Mouse (Mus musculus): Measurements from ENCODE around the gene Usp49. TPM values are rescaled to one million over a fixed set of nuclear protein-coding genes. Genes with fewer than 3 reads are reported as not detected.
A peak's percentile ranks its signal among the peaks of the same experiment; 100 is the strongest.
"Not testable (repeated sequence)": the region's sequence is repeated elsewhere in the genome, so short reads cannot be mapped to it uniquely, and the experiment has no call there.

Gene Usp49
- 10 to 100 TPM in 1 of 2 experiments, 1 to 10 TPM in 1; 9.9 to 11.6 TPM for total RNA-seq (2021)

- intact Hi-C loops (cut with DNase I) = no loop called here
- DNase-seq (ENCODE audit: low spot score in 2 of 2) = no peak
Observed at GRCm38 (mm10) chr17:47630678-47631065, at the start of gene Usp49. Gene Usp49 (plus strand): TSS chr17:47630690.

- DNase-seq (ENCODE audit: low spot score in 2 of 2) = no peak
- intact Hi-C loops (cut with DNase I) = no loop called here
Observed at GRCm38 (mm10) chr17:47580962-47581361, 49.5 kb upstream of the Usp49 start.

- intact Hi-C loops (cut with DNase I) = no loop called here
- no peak for DNase-seq (ENCODE audit: low spot score in 2 of 2)
Observed at GRCm38 (mm10) chr17:47588517-47588916, 42.0 kb upstream of the Usp49 start.

- no peak for DNase-seq (ENCODE audit: low spot score in 2 of 2)
- intact Hi-C loops (cut with DNase I) = no loop called here
Observed at GRCm38 (mm10) chr17:47591073-47591472, 39.4 kb upstream of the Usp49 start.

DNA sequence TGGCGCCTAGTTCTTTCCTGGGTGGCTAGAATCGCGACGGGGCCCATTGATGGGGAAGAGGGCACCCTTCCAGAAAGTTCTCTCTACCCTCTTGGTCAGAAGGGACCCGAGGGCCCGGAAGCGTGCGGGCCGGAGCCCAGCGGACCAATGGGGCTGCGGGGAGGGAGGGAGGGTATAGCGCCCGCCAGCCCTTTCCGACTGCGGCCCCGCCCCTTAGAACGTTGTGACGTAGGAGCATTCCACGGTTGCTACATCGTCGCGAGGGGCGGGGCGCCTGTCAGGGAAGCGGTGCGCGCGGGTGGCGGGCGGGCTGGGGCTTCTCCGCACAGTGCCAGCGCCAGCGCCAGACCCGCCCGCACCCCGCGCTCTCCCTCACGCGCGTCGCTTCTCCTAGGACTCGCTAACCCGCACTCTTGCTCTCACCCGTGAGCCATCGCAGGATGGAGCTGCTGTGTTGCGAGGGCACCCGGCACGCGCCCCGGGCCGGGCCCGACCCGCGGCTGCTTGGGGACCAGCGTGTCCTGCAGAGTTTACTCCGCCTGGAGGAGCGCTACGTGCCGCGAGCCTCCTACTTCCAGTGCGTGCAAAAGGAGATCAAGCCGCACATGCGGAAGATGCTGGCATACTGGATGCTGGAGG lies 37.2 kb upstream of the Usp49 start:
- intact Hi-C loops (cut with DNase I) = no loop called here

DNA sequence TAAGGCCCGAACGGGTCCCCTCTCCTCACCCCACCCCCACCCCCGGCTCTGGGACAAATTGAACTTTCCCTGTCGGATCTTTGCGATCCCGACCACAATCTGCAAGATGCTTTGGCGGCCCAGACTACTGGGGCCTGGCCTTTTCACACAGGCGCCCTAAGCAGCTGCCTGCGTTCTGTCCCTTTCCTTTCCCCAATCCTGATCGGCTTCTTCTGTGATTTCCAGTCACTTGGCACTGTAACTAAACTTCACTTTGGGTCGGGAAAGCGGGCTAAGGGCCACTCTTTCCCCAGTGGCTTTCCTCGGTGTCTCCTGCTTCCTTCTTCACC lies 36.7 kb upstream of the Usp49 start:
- intact Hi-C loops (cut with DNase I) = loop anchor here (1.0 kb wide), 1 partner anchor 83 kb away; no protein-coding TSS in a partner anchor
- peak in 1 of 2 experiments; percentile 17 for DNase-seq (ENCODE audit: low spot score in 2 of 2)

More for the DNA sequence above, 37.2 kb upstream of the Usp49 start:
- peak; percentile 89 to 92 for DNase-seq (ENCODE audit: low spot score in 2 of 2)

DNA sequence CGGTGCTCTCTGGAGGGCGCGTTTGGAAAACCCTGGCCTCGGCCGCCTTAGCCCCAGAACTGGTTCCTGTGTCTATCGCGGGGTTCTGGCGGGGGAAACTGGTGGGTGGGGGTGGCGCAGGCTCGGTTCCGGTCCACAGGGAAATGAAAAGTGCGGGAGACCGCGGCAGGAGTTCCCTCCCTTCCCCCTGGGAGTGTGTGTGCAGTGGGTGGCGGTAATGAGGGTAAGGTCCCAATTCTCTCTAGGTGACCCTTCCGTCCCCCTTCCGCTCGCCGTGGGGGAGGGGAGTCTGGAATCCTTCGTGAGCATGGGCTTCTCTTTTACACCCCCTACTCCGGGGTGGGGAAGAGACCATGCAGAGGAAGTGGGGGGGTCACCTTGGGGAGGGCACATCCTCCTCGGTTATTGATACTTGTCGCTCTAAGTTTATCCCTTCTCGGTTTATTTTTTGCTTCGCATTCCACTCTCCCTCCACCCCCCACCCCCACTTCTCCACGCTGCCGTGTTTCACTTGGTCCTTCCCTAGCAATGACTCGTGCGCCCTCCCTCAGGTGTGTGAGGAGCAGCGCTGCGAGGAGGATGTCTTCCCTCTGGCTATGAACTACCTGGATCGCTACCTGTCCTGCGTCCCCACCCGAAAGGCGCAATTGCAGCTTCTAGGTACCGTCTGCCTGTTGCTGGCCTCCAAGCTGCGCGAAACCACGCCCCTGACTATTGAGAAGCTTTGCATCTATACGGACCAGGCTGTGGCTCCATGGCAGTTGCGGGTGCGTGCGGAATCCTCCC lies 36.1 kb upstream of the Usp49 start:
- intact Hi-C loops (cut with DNase I) = loop anchor here (1.0 kb wide), 1 partner anchor 83 kb away; no protein-coding TSS in a partner anchor
- peak in 1 of 2 experiments; percentile 22 for DNase-seq (ENCODE audit: low spot score in 2 of 2)

DNA sequence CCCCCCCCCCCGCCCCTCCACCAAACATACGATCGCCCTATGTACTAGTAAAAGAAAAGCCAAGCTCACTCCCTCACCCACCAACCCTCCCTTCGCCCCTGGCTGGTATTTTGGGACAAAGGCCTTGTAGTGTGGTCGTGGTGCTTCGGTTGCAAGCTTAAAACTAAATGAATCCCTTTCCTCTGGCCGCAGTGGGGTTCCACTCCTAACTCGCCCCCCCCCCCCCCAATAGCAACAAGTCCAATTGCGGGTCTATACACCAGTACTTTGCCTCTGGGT lies 35.6 kb upstream of the Usp49 start:
- intact Hi-C loops (cut with DNase I) = loop anchor here (1.0 kb wide), 1 partner anchor 84 kb away; no protein-coding TSS in a partner anchor

GRCm38 (mm10) chr17:47595248-47596161 lies 35.0 kb upstream of the Usp49 start:
- no peak for DNase-seq (ENCODE audit: low spot score in 2 of 2)
- intact Hi-C loops (cut with DNase I) = no loop called here

More for the DNA sequence above, 35.6 kb upstream of the Usp49 start:
- no peak for DNase-seq (ENCODE audit: low spot score in 2 of 2)

DNA sequence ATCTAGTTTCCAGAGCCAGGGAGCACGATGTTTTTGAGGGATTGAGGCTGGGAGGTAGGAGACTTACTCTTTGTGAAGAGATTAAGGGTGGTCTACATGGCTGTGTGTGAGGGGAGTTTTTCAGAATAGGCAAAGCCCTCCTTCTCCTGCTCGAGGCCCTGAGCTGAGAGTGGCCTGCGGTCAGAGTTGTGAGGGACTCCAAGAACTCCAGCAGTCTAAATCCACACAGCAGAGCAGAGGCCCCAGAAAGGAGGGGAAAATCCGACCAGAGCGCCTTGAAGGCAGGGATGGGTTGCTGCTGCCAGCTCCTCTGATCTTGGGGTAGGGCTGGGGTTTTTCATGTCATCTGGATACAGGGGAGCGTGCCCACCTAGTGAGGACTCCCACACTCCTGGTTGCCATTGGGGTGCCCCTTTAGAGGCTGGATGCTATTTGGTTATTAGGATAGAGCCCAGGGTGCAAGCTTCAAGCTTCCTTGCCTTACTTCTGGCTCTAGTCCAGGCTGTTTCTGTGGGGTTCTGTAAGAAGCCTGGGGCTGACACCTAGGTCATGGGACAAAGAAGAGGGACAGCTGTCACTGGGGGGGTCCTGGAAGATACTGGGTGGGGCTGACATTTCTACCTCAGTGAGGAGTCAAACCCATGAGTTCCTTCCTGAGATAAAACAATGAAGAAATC lies 34.2 kb upstream of the Usp49 start:
- no peak for DNase-seq (ENCODE audit: low spot score in 2 of 2)
- intact Hi-C loops (cut with DNase I) = no loop called here

- intact Hi-C loops (cut with DNase I) = no loop called here
- no peak for DNase-seq (ENCODE audit: low spot score in 2 of 2)
Observed at GRCm38 (mm10) chr17:47596839-47597164, 33.7 kb upstream of the Usp49 start.

GRCm38 (mm10) chr17:47597261-47597660 lies 33.2 kb upstream of the Usp49 start:
- intact Hi-C loops (cut with DNase I) = no loop called here
- no peak for DNase-seq (ENCODE audit: low spot score in 2 of 2)

DNA sequence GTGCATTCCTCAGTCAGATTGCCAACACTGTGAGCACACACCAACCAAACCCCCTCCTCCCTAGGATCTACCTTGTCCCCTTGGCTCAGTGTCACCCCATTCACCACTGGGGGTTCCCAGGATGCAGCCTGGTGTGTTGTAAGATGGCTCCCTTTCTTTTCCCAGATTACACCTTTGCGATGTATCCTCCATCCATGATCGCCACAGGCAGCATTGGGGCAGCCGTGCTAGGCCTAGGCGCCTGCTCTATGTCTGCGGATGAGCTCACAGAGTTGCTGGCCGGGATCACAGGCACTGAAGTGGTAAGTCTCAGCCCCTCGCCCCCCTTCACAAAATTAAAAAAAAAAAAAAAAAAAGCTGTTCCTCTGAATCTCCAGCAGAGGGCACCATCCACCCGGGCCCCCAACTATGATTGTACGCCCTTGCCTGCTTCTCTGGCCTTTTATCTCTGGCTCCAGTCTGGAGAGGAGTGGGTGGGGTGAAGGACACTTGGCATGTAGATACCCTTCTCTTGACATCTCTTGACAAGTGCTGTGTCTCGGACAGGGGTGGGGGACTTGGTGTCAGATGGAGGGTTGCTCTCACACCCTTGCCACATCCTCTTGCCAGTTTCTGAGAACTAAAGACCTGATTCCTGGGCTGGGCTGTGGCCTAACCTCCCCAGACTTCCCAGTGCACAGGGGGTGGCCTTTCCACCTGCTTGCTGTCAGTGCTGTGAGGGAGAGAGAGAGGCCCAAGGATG lies 32.5 kb upstream of the Usp49 start:
- no peak for DNase-seq (ENCODE audit: low spot score in 2 of 2)
- intact Hi-C loops (cut with DNase I) = no loop called here

GRCm38 (mm10) chr17:47598580-47599304 lies 31.7 kb upstream of the Usp49 start:
- DNase-seq (ENCODE audit: low spot score in 2 of 2); intact Hi-C loops (cut with DNase I): not testable (repeated sequence)

DNA sequence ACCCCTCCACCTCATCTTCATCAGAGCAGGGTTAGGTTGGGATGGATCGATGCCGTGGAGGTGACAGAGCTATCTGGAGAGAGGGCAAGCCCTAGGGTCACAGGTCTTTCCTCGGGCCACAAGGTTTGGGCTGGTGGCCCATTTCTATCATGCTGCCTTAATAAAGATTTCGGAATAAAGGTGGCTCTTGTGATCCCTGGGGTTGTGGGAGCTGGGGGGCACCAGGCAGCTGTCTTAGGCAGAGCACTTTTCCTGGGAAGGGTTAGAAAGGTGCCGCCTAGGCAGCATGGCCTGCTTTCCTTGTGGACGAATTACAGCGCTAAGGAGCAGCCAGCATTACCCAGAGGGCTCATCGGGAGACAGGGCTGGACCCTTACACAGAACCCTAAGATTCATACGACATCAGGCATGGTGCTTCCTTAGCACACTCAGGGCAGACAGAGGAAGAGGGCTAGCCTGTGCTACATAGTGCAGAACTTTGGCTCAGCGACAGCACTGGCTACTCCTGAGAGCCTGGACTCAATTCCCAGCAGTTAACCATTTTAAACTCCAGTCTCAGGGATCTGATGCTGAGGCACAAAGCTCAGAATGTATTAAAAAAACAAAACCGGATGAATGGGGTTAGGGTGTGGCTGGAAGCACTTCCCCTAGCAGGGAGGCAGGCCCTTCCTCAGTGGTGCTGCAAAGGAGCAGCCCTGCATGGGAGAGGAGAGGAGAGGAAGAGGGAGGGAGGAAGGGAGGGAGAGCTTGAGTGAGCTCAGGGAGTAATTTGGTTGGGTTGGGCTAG lies 30.8 kb upstream of the Usp49 start:
- DNase-seq (ENCODE audit: low spot score in 2 of 2) = no peak
- intact Hi-C loops (cut with DNase I) = no loop called here

DNA sequence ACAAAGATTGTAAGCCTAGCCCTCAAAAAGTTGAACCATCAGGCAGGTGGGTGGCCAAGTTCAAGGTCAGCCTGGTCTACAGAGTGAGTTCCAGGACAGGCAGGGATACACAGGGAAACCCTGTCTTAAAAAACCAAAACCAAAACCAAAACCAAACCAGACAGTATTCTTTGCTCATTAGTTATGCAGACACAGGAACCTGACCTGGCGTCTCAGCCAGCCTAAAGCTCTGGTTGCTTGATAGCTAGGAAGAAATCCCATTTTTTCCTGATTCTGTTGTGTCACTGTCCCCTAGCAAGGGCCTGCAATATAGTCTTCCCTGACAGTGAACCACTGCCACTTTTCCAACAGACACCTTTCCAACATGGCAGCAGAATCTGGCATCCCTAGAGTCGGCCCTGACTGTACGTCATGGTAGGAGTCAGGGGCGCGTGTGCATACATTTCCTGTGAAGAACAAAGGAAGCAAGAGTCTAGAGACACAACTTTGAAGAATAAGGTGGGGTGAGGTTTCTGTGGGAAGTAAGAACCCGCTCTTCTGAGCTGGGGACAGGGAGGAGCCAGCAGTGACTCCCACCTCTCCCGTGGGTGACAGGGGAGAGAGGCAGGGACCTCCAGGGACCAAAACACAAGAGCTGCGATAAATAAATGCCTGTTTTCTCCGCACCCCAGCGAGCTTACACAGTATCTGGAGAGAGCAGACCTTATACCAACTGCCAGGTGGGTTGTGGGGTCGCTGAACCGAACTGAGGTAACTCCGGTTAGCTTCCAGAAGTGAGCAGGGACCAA lies 29.7 kb upstream of the Usp49 start:
- DNase-seq (ENCODE audit: low spot score in 2 of 2) = no peak
- intact Hi-C loops (cut with DNase I) = no loop called here

DNA sequence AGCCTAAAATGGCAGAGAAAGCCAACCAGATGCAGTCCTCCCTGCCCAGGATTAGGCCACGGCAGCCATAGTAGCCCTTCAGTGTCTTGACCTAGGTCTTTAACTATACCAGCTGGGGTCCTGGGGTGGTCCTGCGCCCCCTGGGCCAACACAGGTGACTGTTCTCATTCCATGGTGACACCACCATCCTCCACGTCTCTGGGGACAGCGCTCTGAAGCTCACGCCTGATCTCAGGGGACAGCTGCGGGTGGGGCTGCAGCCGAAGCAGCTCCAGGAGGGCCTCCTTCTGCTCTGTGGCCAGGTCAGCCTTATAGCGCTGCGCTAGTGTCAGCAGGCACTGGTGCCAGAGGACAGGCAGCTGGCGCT lies 29.1 kb upstream of the Usp49 start:
- no peak for DNase-seq (ENCODE audit: low spot score in 2 of 2)
- intact Hi-C loops (cut with DNase I) = no loop called here
